Mouse (Mus musculus): Measurements from ENCODE around the gene Uba52.

GRCm38 (mm10) chr8:70495001-70495770 is 15.4 kb downstream of the Uba52 start:
- TF ChIP-seq CTCF (IDR thresholded peaks at IDR 0.05; ENCODE audit: low read depth) = no peak
- TF ChIP-seq EP300 (IDR thresholded peaks at IDR 0.05; ENCODE audit: low read depth) = no peak

Data from liver, postnatal 0 days (tissue).